Mouse (Mus musculus): ENCODE data around the gene Snrpa1.

Snrpa1 gene

DNA sequence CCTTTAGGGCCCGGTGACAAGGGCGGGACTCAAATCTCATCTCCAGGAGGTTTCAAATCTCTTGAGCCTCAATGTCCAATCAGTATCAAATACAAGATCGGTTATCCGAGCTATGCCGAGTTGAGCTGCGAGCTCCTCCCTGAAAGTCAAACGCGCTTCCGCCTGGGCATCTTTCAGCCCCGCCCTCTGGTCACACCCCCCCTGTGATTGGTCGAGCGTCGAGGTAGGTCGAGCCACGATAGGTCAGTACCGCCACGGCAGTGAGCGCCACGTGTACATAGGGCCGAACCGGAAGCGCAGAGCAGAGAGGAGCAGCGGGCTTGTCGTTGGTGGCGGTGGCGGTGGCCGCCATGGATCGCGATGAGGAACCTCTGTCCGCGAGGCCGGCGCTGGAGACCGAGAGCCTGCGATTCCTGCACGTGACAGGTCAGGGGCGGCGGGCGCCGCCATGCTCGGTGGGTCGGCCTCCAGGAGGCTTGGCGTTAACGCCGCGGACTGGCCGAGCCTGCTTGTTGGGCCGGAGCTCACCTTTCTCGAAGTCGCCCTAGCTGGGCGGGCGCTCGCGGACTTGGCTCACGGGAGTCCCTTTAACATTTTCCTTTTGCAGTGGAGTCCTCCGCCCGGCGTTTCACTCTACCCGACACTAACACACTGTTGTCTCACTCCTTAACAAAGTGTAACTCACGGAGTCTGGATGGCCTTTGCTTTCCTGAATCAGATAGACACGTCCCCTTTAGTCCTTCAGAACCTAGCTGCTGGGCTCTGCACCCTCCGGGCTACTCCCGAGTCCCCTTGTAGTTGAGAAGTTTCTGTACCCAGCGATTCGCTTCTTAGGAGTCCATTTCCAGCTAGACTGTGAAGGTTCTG is 20.8 kb downstream of the Snrpa1 start, which contains the start of gene Selenos:
Gene Selenos, plus strand, starts transcription at position 286 of the 867 bp plus-strand sequence.
- DNase-seq (ENCODE audit: low spot score): peak; percentile 81

DNA sequence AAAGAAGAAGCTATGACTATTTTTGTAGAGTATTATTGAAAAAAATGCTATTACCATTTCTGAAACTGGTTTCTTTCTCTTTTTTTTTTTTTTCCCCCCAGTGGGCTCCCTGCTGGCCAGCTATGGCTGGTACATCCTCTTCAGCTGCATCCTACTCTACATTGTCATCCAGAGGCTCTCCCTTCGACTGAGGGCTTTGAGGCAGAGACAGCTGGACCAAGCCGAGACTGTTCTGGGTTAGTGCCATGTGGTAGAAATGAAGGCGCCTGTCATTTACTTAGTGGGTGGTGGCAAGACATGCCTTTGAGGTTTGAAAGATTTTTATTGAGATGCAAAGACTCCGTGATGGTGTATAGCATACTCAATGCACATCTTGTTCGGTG is 21.4 kb downstream of the Snrpa1 start:
- DNase-seq (ENCODE audit: low spot score): no peak

DNA sequence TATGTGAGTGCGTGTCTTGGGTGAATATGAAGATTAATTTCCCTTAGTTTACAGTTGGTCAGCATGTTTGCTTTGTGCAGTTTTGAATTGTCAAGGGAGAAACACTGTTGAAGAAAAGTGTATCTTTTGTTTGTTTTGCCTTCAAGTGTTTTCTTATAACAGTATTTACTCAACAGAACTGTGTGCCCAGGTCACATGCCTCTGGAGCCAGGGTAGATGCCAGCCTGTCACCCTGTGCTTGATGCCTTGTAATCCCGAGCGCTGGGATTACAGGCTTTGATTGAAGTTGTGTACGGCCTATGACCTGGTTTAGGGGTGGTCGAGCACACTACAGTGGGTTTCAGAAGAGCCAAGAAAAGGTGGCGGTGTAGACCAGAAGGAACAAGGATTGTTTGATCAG is 25.0 kb downstream of the Snrpa1 start:
- no peak for DNase-seq (ENCODE audit: low spot score)

DNA sequence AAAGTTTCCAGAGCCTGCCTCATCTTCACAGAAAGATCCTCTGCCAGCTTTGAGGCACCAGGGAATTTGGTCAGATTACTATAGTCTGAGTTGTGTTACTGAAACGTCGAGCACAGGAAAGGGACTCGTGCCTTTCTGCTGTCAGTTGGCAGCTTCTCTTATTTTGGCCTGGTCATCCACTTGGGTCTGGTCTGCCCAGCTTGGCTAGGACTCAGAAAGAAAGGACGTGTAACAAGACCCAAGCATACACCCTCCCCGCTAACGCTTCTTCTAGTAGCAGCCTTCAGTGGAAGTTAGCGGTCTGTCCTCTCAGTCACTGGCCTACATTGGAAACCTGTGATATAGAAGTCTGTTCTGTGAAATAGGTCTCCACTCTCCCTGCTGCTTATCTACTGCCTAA is 25.7 kb downstream of the Snrpa1 start:
- DNase-seq (ENCODE audit: low spot score): no peak

DNA sequence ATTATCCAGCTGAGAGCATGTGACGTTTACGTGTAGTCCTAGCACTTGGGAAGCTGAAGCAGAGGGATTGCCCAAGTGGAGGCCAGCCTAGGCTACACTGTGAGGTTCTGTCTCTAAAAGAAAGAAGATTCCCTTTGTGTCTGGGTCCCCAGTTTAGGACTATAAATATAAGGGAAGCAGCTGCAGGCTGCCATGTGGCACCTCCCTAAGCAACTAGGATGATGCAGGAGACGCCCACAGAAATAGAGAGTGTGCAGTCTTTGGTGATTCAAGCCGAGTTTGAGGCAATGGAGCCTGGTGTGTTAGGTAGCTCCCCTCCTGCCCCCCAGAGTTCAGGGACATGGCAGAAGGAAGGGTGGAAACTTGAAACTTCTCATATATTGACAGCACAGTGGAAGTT is 28.8 kb downstream of the Snrpa1 start:
- no peak for DNase-seq (ENCODE audit: low spot score)

DNA sequence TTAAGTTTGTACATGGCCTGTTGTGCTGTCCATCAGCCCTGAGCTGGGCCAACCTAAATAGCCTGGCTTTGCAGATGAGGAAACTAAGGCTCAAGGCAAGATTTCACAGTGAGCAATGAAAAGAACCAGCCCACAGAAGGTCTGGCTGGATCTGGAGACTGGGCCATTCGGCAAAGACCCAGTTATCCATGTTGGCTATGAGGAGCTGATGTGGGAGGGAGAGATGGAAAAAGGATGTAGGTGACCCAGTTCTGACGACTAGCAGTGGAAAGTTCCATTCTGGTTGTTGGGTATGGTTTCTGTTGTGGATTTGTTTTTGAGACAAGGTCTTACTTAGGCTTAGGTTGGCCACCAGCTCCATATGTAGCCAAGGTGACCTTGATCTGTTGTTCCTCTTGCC is 29.3 kb downstream of the Snrpa1 start:
- no peak for DNase-seq (ENCODE audit: low spot score)

DNA sequence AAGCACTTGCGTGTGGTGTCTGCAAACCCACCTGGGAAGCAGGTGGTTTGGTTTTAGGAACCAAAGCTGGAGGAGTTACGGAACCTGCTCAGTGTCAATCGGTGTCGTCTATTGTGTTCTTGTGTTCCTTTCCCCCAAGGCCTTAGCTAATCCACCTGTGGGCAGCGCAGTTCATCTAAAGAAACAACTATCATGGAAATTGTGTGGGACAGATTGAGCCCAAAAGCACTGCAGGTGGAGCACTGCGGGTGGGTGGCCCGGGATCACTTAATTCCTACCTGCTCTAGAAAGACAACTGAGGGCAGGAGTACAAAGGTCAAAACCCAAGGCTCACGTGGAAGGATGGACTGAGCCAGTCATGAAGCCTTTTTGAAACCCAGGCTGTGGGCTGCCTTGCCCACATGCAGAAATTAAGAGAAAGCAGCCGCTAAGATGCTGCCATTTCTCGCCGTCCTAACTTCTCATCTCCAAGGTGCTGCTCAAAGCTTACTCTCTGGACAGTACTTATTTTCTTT is 31.9 kb downstream of the Snrpa1 start:
- DNase-seq (ENCODE audit: low spot score): no peak

DNA sequence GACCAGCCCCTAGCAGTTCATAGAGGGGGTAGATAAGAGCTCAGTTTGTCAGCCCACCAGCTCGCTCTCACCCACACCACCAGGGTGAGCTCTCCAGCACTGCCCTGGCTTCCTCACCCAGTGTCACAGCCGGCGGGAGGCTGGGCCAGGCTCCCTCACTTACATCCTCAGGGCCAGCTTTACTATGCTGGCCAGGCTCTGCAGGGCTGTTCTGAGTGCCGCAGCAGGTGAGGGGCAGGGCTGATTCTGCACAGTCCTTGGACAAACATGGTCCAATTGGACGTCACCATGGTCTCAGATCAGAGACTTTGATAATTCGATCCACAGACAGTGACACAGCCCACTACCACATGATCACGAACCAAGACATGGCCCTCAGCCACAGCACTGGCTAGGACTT is 32.8 kb downstream of the Snrpa1 start:
- DNase-seq (ENCODE audit: low spot score): no peak

DNA sequence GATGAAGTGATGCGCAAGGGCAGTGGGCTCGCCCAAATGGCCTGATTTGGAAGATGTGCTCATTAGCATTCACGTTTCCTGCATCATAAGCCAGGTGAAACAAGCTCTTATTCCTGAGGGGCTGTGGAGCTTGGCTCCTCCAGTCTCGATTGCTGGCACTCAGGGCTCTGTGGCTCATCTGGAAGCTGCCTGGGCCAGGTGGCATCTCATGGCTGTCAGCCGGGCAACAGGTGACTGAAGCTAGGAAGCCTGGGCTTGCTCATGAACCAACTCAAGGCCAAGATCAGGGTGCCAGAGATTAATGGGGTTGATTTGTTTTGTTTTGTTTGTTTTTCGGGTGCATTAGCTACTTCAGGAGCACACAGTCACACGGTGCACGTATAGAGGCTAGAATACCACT is 33.9 kb downstream of the Snrpa1 start:
- DNase-seq (ENCODE audit: low spot score): no peak

DNA sequence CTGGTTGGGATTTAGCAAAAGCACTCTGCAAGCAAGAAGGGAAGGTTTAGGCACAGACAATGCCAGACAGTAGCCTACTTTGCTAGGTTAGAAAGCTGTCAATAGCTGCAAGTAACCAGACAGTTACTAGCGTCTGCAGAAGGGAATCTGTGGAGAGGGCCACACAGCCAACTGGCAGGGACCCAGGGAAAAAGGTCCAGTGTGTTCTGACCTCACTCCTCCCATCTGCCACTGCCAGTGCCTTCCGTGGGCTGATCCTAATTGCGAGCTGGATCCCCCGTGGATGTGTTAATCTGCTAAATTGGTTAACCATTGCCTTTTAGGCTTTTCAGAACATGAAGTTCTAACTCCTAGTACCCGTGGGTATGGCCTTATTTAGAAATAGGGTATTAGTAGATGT is 35.3 kb downstream of the Snrpa1 start:
- DNase-seq (ENCODE audit: low spot score): no peak

DNA sequence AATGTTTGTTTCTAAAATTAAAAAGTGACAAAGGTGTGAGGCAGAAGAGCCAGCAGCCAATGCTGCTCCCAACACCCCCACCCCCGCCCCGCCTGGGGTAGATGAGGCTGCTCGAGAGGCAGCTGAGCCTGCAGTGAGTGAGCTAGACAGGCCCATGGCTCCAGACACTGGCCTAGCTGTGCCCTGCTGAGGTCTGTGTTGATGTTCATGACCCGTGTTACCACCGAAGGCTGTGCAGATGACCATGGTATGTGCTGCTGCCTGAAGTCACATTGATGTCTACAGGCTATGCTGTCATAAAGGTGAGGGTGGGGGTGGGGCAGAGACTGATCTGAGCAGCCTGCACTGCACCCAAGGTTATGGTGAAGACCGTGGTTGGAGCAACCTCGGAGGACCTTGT is 40.0 kb downstream of the Snrpa1 start:
- no peak for DNase-seq (ENCODE audit: low spot score)

DNA sequence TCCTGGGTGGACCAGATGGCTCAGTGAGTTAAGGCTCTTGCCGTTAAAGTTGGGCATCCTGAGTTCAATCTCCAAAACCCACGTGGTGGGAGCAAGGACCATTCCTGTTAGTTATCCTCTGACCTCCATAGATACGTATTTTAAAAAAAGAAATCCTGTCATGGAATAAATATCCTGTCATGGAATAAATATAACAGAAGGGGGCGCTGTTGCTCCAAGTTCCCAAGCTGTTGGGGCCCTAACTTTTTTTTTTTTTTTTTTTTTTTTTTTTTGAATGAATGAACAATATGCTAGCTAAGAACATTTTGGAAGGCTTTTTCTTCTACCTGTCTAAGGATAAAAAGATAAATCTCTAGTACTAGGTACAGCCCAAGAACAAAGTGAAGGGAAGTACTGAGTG is 43.1 kb downstream of the Snrpa1 start:
- no peak for DNase-seq (ENCODE audit: low spot score)

DNA sequence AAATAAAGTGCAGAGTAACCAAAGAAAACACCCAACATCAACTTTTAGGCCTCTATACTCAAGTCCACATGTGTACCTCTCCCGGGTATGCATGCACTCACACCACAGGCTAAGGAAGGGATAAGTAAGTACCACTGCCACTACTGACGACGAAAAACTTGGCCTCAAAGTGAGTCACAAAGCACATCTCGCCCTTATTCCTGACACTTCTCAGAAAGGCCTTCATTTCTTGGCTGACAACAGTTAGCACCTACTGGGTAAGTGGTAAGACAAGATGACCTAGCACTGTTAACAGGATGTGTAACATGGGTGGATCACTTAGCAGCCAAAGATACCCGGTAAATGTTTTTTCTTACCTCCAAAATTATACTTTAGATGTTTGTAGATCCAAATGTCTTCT is 45.7 kb downstream of the Snrpa1 start:
- no peak for DNase-seq (ENCODE audit: low spot score)

DNA sequence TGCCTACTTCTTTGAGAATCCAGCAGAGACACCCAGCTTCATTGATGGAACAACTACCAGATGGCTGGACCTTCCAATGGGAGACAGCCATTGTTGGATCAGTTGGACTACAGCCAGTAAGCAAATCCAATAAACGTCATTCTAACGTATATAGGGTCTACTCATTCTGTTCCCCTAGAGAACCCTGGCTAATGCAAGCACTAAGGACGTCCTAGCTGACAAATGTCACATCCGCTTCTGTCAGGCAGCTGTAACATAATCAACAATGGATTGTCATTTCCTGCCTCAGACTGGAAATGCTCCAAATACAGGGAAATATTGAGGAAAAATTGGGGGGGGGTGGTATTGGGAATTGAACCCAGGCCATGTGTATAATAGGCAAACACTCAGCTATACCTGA is 47.0 kb downstream of the Snrpa1 start:
- DNase-seq (ENCODE audit: low spot score): no peak

DNA sequence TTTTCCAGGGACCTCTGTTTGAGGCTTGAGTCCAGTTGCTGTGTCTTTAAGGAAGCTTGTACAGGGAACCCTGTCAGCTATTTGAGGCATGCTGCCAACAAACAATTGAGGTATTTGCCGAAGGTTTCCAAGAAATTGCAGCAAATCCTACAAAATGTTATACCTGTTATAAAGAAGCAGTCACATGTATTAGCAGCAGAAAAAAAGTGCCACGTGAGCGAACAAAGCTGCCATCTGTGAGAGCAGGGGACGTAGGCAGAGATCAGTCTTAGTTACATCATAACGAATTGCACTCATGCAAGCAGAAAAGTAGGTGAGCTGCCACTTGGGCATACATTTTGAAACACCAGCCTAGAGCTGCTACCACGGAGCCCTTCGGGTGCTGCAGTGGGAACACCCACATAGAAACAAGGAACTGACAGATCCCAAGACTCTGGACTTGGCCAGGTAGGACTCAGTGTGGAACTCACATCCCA is 47.8 kb downstream of the Snrpa1 start:
- no peak for DNase-seq (ENCODE audit: low spot score)

DNA sequence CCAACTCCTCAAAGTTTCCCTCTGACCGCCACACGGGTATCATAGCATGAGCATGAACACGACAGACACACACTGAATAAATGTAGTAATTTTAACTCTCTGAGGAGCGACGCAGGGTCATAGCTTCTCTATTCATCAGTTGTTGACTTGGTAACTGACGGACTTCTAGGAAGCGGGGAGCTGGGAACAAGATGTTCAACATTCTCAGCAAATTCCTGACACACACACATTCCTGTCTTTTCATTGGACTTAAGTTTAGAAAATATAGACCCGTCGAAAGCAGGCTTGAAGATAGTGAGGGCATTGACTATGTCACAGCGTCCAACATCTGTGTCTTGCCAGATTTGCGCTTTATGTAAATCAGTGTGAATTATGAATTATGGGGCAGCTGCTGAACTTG is 48.4 kb downstream of the Snrpa1 start:
- no peak for DNase-seq (ENCODE audit: low spot score)

DNA sequence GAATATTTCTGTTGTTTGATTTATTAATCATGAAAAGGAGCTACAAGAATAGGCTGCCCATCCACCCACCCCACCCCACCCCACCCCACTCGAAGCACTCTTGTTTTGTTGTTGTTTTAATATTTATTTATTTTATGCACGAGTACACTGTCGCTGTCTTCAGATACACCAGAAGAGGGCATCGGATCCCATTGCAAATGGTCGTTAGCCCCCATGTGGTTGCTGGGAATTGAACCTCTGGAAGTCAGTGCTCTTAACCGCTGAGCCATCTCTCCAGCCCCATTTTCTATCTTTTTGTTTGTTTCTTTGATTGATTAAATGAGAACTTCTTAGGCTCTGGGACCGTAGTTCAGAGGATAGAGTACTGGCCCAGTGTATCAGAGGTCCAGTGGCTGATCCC is 49.1 kb downstream of the Snrpa1 start:
- no peak for DNase-seq (ENCODE audit: low spot score)

DNA sequence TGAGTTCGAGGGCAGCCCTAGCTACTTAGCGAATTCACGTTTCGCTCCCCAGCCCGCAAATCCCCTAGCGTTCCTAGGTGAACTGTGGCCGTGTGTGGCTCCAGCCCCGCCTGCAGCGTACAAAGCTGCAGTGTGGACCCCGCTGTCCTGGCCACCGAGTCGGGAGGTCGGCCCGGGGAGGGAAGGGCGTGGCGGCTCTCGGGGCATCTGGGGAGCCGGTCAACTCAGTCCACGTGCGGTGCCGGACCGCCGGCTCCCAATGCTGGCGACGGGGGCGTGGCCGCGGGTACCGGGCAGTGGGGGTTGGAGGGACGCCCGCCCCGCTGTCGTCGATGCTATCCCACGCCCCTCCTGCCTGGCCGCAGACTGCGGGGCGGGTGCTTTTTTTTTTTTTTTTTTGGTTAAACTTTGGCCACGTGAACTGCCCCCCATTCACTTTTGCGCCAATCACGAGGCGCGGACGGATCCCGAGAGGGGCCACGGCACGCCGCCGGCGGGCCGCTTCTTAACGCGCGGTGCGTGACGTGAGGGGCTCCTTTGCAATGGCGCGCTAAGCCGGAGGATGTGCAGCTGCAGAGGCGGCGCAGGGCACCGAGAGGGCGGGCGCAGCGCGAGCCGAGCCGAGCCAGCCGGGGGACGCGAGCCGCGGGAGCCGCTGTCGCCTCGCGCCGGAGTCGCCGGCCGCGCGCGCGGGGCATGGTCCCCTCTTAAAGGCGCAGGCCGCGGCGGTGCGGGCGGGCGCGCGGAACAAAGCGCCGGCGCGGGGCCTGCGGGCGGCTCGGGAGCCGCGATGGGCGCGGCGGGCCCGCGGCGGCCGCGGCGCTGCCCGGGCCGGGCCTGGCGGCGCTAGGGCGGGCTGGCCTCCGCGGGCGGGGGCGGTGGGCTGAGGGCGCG is 50.4 kb downstream of the Snrpa1 start, which contains the start of gene Chsy1:
Gene Chsy1, plus strand, starts transcription at position 555 of the 894 bp plus-strand sequence.
- peak; percentile 71 for DNase-seq (ENCODE audit: low spot score)

DNA sequence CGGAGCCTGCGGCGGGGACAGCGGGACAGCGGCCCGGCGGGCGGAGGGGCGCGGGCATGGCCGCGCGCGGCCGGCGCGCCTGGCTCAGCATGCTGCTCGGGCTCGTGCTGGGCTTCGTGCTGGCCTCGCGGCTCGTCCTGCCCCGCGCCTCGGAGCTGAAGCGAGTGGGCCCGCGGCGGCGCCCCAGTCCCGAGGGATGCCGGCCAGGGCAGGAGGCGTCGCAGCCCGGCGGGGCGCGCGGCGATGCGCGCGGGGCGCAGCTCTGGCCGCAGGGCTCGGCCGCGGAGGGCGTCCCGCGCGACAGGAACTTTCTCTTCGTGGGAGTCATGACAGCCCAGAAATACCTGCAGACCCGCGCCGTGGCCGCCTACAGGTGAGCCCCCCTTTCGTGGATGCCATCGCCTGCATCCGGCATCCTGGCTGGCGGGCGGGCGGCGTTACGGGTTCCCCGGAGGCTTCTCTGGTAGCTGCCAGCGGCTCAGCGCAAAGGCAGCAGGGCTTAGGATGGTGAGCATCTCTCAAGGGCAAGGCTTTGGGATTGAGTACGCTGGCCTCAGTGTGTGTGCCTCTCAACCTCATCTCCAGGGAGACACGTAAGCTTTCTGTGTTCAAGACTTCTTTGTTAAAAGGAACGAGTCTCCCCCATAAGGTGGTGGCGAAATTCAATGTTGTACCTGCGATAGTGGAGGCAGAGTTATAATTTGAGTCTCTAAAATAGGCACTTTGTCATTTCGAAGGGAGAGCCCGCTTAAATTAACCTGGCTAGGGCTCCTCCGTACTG is 51.2 kb downstream of the Snrpa1 start:
- no peak for DNase-seq (ENCODE audit: low spot score)

DNA sequence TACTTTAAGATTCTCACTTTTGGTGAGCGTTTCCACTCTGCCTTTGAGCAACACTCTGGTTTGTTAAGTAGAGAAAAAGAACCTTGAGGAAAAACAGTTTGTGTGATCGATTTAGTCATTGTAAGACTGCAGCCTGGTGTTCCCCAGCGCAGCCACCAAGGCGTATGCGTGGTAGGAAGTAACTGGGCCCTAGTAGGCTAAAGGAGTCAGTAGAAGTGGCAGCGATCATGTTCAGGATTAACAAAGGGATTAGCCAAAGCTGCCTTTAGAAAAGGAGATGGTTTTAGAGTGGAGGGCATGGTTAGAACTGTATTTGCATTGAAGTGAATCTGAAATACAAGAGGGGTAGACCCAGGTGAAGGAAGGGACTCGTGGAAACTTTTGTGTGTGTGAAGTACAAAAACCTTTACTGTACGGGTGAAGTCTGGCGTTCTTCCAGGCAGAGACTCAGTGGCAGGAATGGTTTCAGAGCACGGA is 51.9 kb downstream of the Snrpa1 start:
- no peak for DNase-seq (ENCODE audit: low spot score)

DNA sequence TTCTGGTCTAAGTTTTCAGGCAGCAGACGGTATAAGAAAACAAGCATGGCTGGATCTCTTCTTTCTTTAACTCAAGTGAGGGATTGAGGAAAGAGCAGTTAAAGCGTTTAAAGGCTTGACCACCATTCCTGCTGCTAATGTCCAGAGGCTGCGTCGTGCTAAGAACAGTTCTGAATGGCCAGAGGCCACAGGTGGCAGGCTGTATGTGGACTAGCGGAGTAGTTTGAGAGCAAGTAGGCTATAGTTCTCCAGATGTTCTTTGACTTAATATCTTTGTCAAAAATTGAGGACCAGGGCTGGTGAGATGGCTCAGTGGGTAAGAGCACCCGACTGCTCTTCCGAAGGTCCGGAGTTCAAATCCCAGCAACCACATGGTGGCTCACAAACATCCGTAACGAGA is 52.4 kb downstream of the Snrpa1 start:
- no peak for DNase-seq (ENCODE audit: low spot score)

DNA sequence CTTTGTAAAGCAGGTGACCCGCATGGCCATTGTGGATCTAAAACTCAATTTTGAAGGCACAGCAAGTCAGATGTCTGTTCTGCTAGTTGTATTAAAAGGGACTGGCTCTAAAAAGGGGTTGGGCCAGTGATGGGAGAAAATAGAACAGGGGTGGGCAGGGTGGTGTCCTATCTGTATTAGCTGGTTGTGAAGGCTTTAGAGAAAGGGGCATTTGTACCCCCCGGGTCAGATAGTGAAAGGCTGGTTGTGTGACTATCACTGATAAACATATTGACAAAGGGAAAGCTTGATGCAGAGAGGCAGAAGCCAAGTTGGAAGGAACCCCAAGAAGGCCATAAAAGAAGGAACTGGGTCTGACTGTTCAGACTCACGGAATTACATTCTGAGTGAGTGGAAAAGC is 54.8 kb downstream of the Snrpa1 start:
- DNase-seq (ENCODE audit: low spot score): no peak

All from urinary bladder, postnatal 10 days (tissue).